Mouse (Mus musculus) urinary bladder, postnatal 14 days (tissue): ENCODE data around the gene Dnajc10.

Source experiments
- DNase-seq: peaks from one replicate; pipeline ENCODE4 v3.0.0; 2021; ENCODE audit warnings: low spot score

The Dnajc10 gene

DNA sequence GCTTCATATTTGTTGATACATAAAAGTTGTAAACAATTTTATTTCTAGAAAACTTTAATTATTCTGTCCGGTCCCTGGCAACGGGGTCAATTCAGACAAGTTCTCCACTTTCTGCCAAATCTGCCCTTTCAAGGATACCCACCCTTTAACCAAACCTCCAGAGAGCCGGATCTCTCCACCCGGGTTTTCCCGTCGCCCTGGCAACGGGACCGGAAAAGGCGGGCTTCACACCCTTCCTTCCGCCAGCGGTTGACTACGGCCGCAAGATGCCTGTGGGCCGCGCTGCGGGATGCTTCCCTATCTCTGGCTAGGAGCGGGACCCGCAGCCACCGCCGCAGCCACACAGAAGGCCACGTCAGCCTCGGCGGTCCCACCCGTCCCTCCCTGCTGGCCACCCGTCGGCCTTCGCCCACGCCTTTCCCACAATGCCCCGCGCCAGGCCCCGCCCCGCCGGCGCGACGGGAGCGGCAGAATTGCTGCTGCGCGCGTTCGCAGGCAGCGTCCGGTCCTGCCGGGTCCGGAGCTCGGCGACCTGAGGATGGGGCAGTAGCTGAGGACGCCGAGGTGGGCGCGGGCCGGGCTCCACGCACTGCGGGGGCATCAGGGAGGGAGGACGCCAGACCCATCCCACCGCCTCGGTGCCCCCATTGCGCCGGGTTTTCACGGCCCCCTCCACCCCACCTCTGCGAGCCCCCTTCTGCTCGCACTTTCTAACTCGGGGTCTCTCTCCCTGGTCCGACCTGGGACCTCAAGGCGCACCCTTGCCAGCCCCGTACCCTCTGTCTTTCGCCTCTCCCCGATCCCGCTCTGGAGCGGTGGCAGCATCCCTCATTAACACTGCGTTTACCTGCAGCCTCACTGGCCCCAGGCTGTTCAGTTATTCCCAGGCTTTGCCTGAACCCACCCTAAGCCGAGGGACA is at the start of gene Dnajc10:
Dnajc10 (plus strand) TSS at position 225 of the 920 bp plus-strand sequence.
- peak; percentile 91 for DNase-seq

DNA sequence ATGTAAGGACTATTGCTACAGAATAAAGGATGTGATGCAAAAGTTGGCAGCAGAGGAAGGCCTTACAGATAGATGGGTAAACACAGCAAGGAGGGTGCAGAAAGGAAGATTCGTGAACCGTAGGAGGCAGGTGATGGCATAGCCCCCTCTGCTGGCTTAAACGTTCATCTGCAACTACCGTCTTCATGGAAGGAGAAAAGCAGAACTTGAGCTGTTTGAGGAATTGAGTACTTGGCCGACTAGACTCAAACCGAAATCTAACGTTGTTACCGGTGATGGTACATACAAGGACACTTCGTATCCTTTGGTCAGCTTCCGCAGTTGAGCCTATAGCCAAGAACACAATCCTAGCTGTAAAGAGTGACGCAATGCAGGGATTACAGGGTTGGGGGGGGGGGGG is 48.4 kb upstream of the Dnajc10 start:
- peak; percentile 71 for DNase-seq

GRCm38 (mm10) chr2:80268053-80268452 is 47.2 kb upstream of the Dnajc10 start:
- no peak for DNase-seq

GRCm38 (mm10) chr2:80271431-80271830 is 43.8 kb upstream of the Dnajc10 start:
- no peak for DNase-seq

DNA sequence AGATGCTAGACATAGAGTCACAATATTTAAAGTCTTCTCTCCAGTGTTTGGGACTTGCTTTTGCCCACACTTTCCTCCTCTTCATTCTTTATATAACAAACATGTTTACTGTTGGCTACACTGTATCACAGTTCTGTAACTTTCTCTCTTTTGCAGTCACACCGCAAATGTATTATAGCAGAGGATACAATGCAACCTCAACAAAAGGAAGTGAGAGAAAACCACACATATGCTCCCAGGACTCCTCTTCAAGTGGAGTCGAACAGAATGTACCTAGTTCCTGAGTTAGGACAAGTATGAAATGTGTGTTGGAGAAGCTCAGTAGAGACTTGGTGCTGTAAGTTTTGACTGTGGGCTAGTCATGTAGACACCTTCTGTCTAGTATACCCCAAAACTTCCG is 42.2 kb upstream of the Dnajc10 start:
- no peak for DNase-seq

DNA sequence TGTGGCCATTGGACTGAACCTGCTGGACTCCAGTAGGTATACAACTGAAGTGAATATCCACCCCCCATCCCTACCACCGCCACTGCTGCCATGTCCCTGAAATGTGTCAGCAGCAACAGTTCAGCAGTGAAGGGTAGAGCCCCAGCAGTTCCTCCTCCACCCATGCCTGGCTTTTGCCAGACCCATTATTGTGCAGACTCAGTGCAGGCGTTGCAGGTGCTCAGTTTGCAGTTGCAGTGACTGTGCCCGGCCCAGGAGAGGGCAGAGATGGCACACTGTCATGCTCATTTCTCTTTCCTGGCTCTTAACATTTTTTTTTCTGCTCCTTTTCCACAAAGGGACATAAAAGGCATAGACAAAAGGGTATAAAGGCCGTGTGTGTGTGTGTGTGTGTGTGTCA is 41.5 kb upstream of the Dnajc10 start:
- DNase-seq: no peak

- DNase-seq: peak; percentile 9
These were observed 40.1 kb upstream of the Dnajc10 start for GRCm38 (mm10) chr2:80275136-80275535.

GRCm38 (mm10) chr2:80282214-80282613 is 33.1 kb upstream of the Dnajc10 start:
- no peak for DNase-seq

- DNase-seq: no peak
These were observed 28.9 kb upstream of the Dnajc10 start for GRCm38 (mm10) chr2:80286397-80286796.

GRCm38 (mm10) chr2:80292172-80292571 is 23.1 kb upstream of the Dnajc10 start, which contains the start of gene Prdx6b:
Gene Prdx6b, plus strand, starts transcription at chr2:80292472.
- DNase-seq: no peak

DNA sequence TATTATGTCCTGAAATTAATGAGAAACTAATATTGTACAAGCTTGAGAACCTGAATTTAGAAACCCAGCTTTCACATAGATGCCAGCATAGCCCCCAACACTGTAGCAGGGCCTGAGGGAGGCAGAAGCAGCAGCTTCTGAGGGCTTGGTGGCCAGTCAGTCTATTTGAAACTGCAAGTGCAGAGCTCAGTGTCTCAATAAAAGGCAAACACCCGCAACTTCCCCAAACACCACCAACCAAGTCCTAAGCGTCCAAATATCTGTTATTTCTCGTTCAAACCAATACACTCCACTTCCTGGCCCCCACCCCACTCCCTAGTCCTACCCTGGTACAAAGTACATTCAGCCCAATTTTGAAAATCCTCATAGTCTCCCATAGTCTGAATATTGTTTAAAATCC is 16.9 kb upstream of the Dnajc10 start:
- no peak for DNase-seq

DNA sequence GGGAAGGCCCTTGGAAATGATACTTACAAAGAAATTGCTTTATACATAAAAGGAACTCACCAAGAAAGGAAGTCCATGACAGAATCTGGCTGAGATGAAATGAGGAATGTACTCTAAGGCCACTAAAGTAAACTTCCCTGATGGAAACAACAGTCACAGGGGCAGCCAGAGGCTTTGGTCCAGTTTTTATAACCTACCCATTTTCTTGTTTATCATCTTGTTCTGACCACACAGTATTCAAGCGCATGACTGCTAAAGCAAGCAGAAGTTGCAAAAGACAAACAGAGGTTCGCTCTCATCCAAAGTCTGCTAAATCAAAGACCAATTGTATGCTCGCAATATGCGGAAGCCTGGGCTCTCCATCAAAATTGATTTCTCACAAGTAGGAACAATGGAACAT is 14.5 kb upstream of the Dnajc10 start:
- no peak for DNase-seq

- no peak for DNase-seq
These were observed 11.3 kb upstream of the Dnajc10 start for GRCm38 (mm10) chr2:80303957-80304356.

DNA sequence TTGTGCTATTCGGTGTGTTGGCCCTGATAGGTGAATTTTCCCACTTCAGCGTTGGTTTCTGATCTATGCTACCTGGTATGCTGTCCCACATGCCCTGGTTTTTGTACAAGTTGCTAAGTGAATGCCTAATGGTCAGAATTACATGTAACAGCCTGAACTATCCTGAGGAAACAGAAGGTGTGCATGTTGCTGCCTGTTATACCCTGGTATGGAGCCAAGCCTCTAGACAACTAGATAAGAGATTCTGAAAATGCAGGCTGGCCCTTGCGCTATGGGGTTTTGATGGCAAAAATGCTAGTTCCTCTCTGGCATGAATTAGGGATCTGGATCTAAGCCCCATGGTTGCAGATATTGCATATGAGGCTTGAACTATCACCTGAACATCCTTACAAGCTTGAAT is 7.6 kb upstream of the Dnajc10 start:
- no peak for DNase-seq

- no peak for DNase-seq
These were observed 5.5 kb upstream of the Dnajc10 start for GRCm38 (mm10) chr2:80309775-80310174.

DNA sequence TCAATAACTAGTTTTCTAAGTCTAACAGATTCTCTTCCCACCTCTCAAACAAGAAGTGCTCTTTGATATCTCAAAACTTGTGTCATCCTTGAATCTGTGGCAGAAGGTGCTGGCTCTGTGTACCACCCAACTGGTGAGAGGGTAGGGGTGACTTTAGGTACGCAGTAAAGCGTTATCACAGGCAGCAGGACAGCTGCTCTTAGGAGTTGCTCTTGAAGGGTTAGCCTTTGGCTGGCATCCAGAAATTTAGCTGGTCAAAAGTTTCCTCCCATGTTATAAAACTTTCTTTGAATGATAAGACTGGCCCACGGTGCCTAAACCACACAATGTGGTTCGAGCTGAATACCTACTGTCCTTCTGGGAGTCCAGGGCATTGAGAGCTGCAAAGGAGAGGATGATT is 4.5 kb upstream of the Dnajc10 start:
- no peak for DNase-seq

- peak; percentile 19 for DNase-seq
These were observed 3.9 kb upstream of the Dnajc10 start for GRCm38 (mm10) chr2:80311350-80311749.

DNA sequence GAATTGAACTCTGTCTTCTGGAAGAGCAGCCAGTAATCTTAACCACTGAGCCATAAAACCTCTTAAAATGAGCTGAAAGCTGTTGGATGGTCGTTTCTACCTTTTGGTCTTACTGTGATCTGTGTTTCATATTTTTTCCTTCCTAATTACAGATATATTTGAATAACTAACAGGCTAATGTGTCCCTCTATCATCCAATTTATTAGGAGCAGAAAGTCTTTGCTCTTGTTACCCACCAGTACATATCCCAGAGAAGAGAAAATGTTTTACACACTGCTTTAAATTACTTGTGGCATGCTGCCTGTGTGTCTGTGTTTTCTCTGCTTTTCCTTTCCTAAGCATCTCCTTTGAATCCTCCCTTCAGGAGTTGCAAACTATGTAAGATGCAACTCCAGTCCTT is 1.1 kb upstream of the Dnajc10 start:
- DNase-seq: no peak

- no peak for DNase-seq
These were observed 418 bp upstream of the Dnajc10 start for GRCm38 (mm10) chr2:80314854-80315241.

GRCm38 (mm10) chr2:80322878-80323277 is 7.6 kb downstream of the Dnajc10 start:
- no peak for DNase-seq

DNA sequence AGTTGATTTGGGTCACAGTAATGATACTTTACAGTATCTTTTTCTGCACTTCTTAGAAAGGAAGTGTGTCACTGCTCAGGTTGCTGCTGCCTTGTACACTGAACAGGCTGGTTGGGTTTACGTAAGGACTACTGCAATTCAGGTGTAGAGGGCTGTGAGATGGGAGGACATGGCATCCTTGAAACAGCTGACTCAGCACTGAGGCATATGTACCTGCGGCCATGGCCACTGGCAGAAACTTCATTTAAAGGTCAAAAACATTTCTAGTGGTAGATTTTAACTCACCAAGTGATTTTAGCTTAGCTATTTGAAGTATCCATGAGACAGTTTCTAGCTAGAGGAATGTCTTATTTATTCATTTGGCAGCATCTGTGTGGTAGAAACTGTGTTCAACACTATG is 10.5 kb downstream of the Dnajc10 start:
- DNase-seq: no peak

DNA sequence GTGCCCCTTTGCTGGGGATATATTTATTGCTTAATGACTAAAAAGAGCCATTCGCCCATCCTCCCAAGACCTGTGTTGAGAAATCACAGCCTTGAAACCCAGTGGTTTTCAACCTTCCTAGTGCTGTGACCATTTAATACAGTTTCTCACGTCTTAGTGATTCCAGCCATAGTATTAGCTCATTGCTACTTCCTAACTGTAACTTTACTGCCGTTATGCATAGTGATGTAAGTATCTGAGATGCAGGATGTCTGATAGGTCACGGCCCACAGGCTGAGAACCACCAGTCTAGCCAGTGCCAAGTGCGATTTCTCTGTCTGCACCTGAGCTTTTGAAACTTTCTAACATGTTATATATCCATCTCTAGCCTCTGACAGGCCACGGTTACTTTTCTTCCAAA is 12.0 kb downstream of the Dnajc10 start:
- DNase-seq: no peak

DNA sequence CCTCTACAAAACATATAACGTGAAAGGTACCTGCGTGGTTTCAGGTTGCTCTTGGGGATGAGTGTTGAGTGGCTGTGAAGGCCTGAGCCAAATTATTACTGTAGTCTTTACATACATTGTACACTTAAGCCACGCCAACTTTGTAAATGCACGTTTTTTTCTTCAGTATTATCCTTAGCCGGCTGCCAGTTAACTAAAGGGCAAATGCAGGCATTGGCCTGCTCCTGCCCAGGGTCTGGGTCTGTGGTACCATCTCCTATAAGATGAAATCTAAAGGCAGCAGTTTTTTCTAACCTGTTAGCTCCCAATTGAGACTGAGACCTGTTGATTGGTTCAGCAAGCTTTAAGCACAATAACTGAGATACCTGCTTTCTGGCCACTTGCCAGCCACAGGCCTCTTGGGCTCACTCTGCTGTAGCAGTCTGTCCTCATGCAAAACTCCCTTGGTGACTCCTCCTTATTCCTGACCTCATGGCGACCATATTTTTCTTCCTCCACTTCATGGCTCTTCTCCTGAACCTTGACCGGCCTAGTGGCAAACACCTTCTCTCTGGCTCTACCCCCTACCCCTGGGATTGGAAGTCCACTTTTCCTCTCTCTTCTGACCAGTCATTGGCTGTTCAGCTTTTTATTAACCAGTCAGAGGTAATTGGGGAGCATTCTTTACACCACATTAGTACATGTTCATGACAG is 13.8 kb downstream of the Dnajc10 start:
- no peak for DNase-seq
